Mouse (Mus musculus) testis, adult 10 weeks (tissue): Measurements from ENCODE around the gene Atp6v1e1. TPM values are rescaled to one million over a fixed set of nuclear protein-coding genes. Genes with fewer than 3 reads are reported as not detected.

ENCODE experiments used
- polyA plus RNA-seq: library from polyadenylated mRNA; stranded (reverse); fragments of 350-450 nt; fragmentation: Illumina TruSeq; extraction: RNeasy Lipid Tissue Mini Kit (QIAGEN cat#74804); gene quantifications from one replicate; pipeline ENCODE4 v1.2.3, GENCODE M21; 2014; ENCODE audit warnings: low read depth, low replicate concordance

Gene Atp6v1e1
- 96.0 TPM for polyA plus RNA-seq

DNA sequence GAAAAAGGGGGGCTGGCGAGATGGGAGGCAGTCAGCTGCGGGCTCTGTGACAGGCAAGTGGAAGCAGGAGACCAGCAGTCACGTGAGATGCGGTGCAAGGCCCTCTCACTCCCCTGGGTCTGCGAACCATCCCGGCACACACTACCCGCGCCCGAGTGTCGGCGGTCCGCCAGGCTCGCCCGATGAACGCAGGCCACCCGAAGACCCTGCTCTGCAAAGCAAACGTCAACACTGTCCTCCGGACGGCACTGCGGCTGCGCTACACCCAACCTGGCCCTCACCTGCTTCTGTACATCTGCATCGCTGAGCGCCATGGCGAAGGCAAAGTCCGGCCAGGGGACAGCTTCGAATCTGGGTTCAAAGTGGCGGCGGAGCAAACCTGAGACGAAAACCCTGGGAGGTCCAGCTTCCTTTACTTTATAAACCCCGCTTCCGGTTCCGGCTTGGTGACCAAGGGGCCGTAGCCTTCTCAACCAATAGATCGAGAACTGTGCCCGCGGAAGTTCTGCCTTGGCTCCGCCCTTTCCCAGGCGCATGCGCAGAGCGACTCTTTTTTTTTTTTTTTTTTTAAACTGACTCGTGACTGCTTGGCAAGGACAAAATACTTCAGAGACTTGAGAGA lies at the start of gene Atp6v1e1:
Atp6v1e1 (minus strand) TSS at position 487 of the 622 bp plus-strand sequence.

GRCm38 (mm10) chr6:120835474-120836374 lies 13.1 kb upstream of the Atp6v1e1 start, which contains the start of gene Bcl2l13:
TSS of gene Bcl2l13 (plus strand) at chr6:120836212.

DNA sequence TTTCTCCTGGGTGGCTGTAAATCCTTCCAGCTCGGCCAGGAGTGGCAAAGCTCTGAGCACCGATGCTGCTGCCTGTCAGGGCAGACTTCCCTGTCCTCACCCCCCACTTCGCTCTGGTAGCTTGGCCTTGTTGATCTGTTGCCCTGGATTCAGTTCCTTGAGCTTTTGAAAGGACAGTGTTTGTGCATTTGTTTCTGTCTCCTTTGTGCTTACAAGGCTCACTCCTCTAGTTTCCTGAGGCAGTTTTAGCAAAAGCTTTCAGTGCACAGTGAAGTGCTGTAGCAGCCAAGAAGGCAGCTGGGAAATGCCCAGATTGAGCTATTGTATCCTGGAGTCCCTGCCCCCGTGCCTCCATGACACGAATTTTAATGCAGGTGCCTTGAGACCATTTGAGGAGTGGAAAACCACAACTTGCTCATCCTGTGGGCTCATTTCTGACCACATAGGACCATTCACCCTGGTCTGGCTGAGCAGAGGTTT lies 49.4 kb downstream of the Atp6v1e1 start, which contains the start of gene Slc25a18:
Slc25a18 (plus strand) TSS at position 430 of the 480 bp plus-strand sequence.

Other genes with a start within 250 kb of the Atp6v1e1 start
- gene Cecr2, start 156.4 kb downstream of the Atp6v1e1 start, polyA plus RNA-seq = 17.8 TPM
- gene Slc25a18, start 49.2 kb downstream of the Atp6v1e1 start, polyA plus RNA-seq = 2.3 TPM
- 6.5 TPM for gene Bcl2l13, start 13.4 kb upstream of the Atp6v1e1 start, polyA plus RNA-seq
- gene Bid, start 94.1 kb upstream of the Atp6v1e1 start, polyA plus RNA-seq = 2.8 TPM